Mouse (Mus musculus) heart, embryonic 15.5 days (tissue): ENCODE data around the gene Tifab. TPM values are rescaled to one million over a fixed set of nuclear protein-coding genes. Genes with fewer than 3 reads are reported as not detected.

ENCODE experiments used
- polyA plus RNA-seq: library from polyadenylated mRNA; unstranded; fragments of >200 nt; fragmentation: Nextera tagmentation; extraction: Ambion mirVana; gene quantifications from 2 replicates; pipeline ENCODE4 v1.2.1, GENCODE M21; 2015

Tifab gene
- polyA plus RNA-seq, 1 experiment from 2014 or later = 1.3 TPM

Other genes starting within 250 kb of the Tifab start
- 98.9 and 135 TPM in 2 replicates for gene H2afy, start 42.5 kb downstream of the Tifab start, polyA plus RNA-seq
- not detected in 2 replicates for gene Neurog1, start 73.3 kb upstream of the Tifab start, polyA plus RNA-seq
- gene Cxcl14, start 117.7 kb upstream of the Tifab start, polyA plus RNA-seq = 1.0 and 2.1 TPM in 2 replicates
- not detected in 2 replicates for gene Gm3045, start 247.7 kb upstream of the Tifab start, polyA plus RNA-seq